15 mouse cellular contexts compared by ENCODE assay signal in genomic region chr9:66989581-66989980, GRCm38 (mm10). TPM values are rescaled to one million over a fixed set of nuclear protein-coding genes. Genes with fewer than 3 reads are reported as not detected.
DNase-seq lines count a peak whose midpoint lies in the region; ATAC-seq and TF ChIP-seq lines count a peak whose summit lies in the region.
"Had no signal": no experiment of that assay in that cellular context is flagged by ENCODE, and none has a peak within 500 bp of the region (broad histone marks: within the 10 kb centered on the region; RNA-seq: fewer than 3 reads in every experiment).

No protein-coding gene starts in this region.

- H3K4me3 ChIP-seq in embryonic facial prominence, embryonic 12.5 days = no peak overlapping the region
- no peak overlapping the region for H3K4me3 ChIP-seq in embryonic facial prominence, embryonic 10.5 days
- H3K4me3 ChIP-seq in kidney, postnatal 0 days (replicated peaks; ENCODE audit: low read depth, low read length) = no peak overlapping the region
- no peak overlapping the region for H3K4me3 ChIP-seq in embryonic facial prominence, embryonic 14.5 days (ENCODE audit: low read depth, low read length)
- H3K4me3 ChIP-seq in macrophage (ENCODE audit: inconsistent target) = no peak overlapping the region
- H3K4me3 ChIP-seq in midbrain, postnatal 0 days (ENCODE audit: low read depth, low read length) = no peak overlapping the region
- H3K4me3 ChIP-seq: forebrain, embryonic 10.5 days had no signal

- peak overlapping the region; percentile 77; the same call in 1 of the 2 replicates for H3K27ac ChIP-seq in embryonic facial prominence, embryonic 12.5 days
- H3K27ac ChIP-seq in embryonic facial prominence, embryonic 10.5 days (replicated peaks) = no peak overlapping the region
- peak overlapping the region; percentile 92 for H3K27ac ChIP-seq in kidney, postnatal 0 days
- peak overlapping the region; percentile 87 for H3K27ac ChIP-seq in embryonic facial prominence, embryonic 14.5 days (replicated peaks; ENCODE audit: low read depth, low read length)
- H3K27ac ChIP-seq in macrophage = peak overlapping the region; percentile 45; the same call in 1 of the 2 replicates
- H3K27ac ChIP-seq in midbrain, postnatal 0 days (ENCODE audit: low read depth, low read length) = no peak overlapping the region
- H3K27ac ChIP-seq: forebrain, embryonic 10.5 days had no signal

- H3K4me1 ChIP-seq in embryonic facial prominence, embryonic 12.5 days = peaks cover 22% of the 10 kb centered on the region; the same call in 1 of the 2 replicates
- H3K4me1 ChIP-seq in embryonic facial prominence, embryonic 10.5 days = peaks cover 32% of the 10 kb centered on the region
- H3K4me1 ChIP-seq in kidney, postnatal 0 days (replicated peaks; ENCODE audit: insufficient read depth, low read length) = peaks cover 17% of the 10 kb centered on the region
- peaks cover 30% of the 10 kb centered on the region for H3K4me1 ChIP-seq in embryonic facial prominence, embryonic 14.5 days (ENCODE audit: control insufficient read depth, insufficient read depth, low read length)
- no peaks in the 10 kb centered on the region for H3K4me1 ChIP-seq in midbrain, postnatal 0 days (ENCODE audit: insufficient read depth, low read length)

- H3K36me3 ChIP-seq in embryonic facial prominence, embryonic 12.5 days = no peaks in the 10 kb centered on the region
- H3K36me3 ChIP-seq in embryonic facial prominence, embryonic 10.5 days (replicated peaks) = no peaks in the 10 kb centered on the region
- no peaks in the 10 kb centered on the region for H3K36me3 ChIP-seq in kidney, postnatal 0 days (ENCODE audit: insufficient read depth, low read length)
- no peaks in the 10 kb centered on the region for H3K36me3 ChIP-seq in embryonic facial prominence, embryonic 14.5 days (ENCODE audit: control insufficient read depth, insufficient read depth, low read length)
- no peaks in the 10 kb centered on the region for H3K36me3 ChIP-seq in macrophage (ENCODE audit: inconsistent target)
- H3K36me3 ChIP-seq in midbrain, postnatal 0 days (ENCODE audit: insufficient read depth, low read length) = no peaks in the 10 kb centered on the region
- H3K36me3 ChIP-seq: forebrain, embryonic 10.5 days had no signal

- H3K4me2 ChIP-seq in embryonic facial prominence, embryonic 12.5 days (replicated peaks) = no peak overlapping the region
- no peak overlapping the region for H3K4me2 ChIP-seq in kidney, postnatal 0 days (ENCODE audit: low read length)
- no peak overlapping the region for H3K4me2 ChIP-seq in embryonic facial prominence, embryonic 14.5 days (ENCODE audit: low read depth, low read length)
- H3K4me2 ChIP-seq in midbrain, postnatal 0 days (ENCODE audit: low read depth, low read length, poor library complexity, severe bottlenecking) = no peak overlapping the region

- no peaks in the 10 kb centered on the region for H3K9me3 ChIP-seq in embryonic facial prominence, embryonic 12.5 days
- H3K9me3 ChIP-seq in embryonic facial prominence, embryonic 10.5 days = no peaks in the 10 kb centered on the region
- H3K9me3 ChIP-seq in kidney, postnatal 0 days (replicated peaks; ENCODE audit: low read length) = no peaks in the 10 kb centered on the region
- no peaks in the 10 kb centered on the region for H3K9me3 ChIP-seq in embryonic facial prominence, embryonic 14.5 days (ENCODE audit: control insufficient read depth, low read length)
- no peaks in the 10 kb centered on the region for H3K9me3 ChIP-seq in midbrain, postnatal 0 days (ENCODE audit: low read length)
- H3K9me3 ChIP-seq: forebrain, embryonic 10.5 days had no signal

- no peaks in the 10 kb centered on the region for H3K27me3 ChIP-seq in embryonic facial prominence, embryonic 12.5 days
- no peaks in the 10 kb centered on the region for H3K27me3 ChIP-seq in embryonic facial prominence, embryonic 10.5 days (replicated peaks; ENCODE audit: low read depth, poor library complexity, severe bottlenecking)
- no peaks in the 10 kb centered on the region for H3K27me3 ChIP-seq in kidney, postnatal 0 days (ENCODE audit: insufficient read depth, low read length)
- no peaks in the 10 kb centered on the region for H3K27me3 ChIP-seq in embryonic facial prominence, embryonic 14.5 days (replicated peaks; ENCODE audit: control insufficient read depth, insufficient read depth, low read length)
- no peaks in the 10 kb centered on the region for H3K27me3 ChIP-seq in midbrain, postnatal 0 days (ENCODE audit: insufficient read depth, low read length)

- H3K9ac ChIP-seq in embryonic facial prominence, embryonic 12.5 days = no peak overlapping the region
- no peak overlapping the region for H3K9ac ChIP-seq in kidney, postnatal 0 days (ENCODE audit: low read depth, low read length)
- no peak overlapping the region for H3K9ac ChIP-seq in embryonic facial prominence, embryonic 14.5 days (ENCODE audit: low read depth, low read length)
- no peak overlapping the region for H3K9ac ChIP-seq in midbrain, postnatal 0 days (replicated peaks; ENCODE audit: low read length, poor library complexity, severe bottlenecking)

- 76% methylated on average over 6 of the region's 6 CpGs for WGBS in embryonic facial prominence, embryonic 12.5 days
- 84% methylated on average over 6 of the region's 6 CpGs for WGBS in embryonic facial prominence, embryonic 10.5 days
- 51% methylated on average over 6 of the region's 6 CpGs for WGBS in kidney, postnatal 0 days
- WGBS in embryonic facial prominence, embryonic 14.5 days = 52% methylated on average over 6 of the region's 6 CpGs
- 86% methylated on average over 6 of the region's 6 CpGs for whole genome bisulfite sequencing in macrophage (ENCODE audit: missing documents)
- 74% methylated on average over 6 of the region's 6 CpGs for WGBS in midbrain, postnatal 0 days

- ATAC-seq in embryonic facial prominence, embryonic 12.5 days (ENCODE audit: insufficient number of reproducible peaks, insufficient read depth, low FRiP score, low TSS enrichment) = no peak
- no peak for ATAC-seq in kidney, postnatal 0 days (replicated peaks; ENCODE audit: low FRiP score, low read depth)
- ATAC-seq in embryonic facial prominence, embryonic 14.5 days (ENCODE audit: low read depth) = no peak
- no peak for ATAC-seq in midbrain, postnatal 0 days (ENCODE audit: low FRiP score)
- ATAC-seq: hindbrain, embryonic 16.5 days; midbrain, embryonic 16.5 days had no signal

- DNase-seq in embryonic facial prominence, embryonic 10.5 days (ENCODE audit: low spot score) = no peak
- DNase-seq in kidney, postnatal 0 days (ENCODE audit: low spot score) = no peak
- no peak for DNase-seq in kidney, adult 18-20 months
- DNase-seq in embryonic facial prominence, embryonic 14.5 days (ENCODE audit: low spot score) = no peak
- DNase-seq in midbrain, postnatal 0 days (ENCODE audit: low spot score) = no peak
- DNase-seq in adrenal gland, adult 18-20 months (ENCODE audit: low spot score in 2 of 2) = no peak
- DNase-seq: cerebellum, adult 9-11 months; heart, adult 11 months; layer of hippocampus, adult 9-11 months; thymus, postnatal 36 days had no signal

- TF ChIP-seq CTCF in kidney, postnatal 0 days (IDR thresholded peaks at IDR 0.05; ENCODE audit: low read depth) = no peak
- TF ChIP-seq CTCF in midbrain, postnatal 0 days (IDR thresholded peaks at IDR 0.05) = no peak

- H3K79me2 ChIP-seq in macrophage (ENCODE audit: inconsistent target) = no peaks in the 10 kb centered on the region

RNA-seq across cellular contexts. Expression of gene Lactb, which starts 14.3 kb away (rescaled TPM):
- polyA plus RNA-seq in embryonic facial prominence, embryonic 12.5 days (2016; fragmentation: Nextera tagmentation; extraction: Ambion mirVana) = 10.2 and 10.7 TPM in 2 replicates
- 9.0 and 9.8 TPM in 2 replicates for polyA plus RNA-seq in embryonic facial prominence, embryonic 10.5 days (2016; fragmentation: Nextera tagmentation; extraction: Ambion mirVana)
- 29.2 and 33.6 TPM in 2 replicates for polyA plus RNA-seq in kidney, postnatal 0 days (2015; fragmentation: Nextera tagmentation; extraction: Ambion mirVana)
- polyA plus RNA-seq in embryonic facial prominence, embryonic 14.5 days (2014; fragmentation: Nextera tagmentation; extraction: Ambion mirVana) = 8.9 and 9.8 TPM in 2 replicates
- 10 to 100 TPM in 22 of 26 experiments, 1 to 10 TPM in 4; 5.1 to 25.3 (median 17.4) TPM for total RNA-seq in macrophage (2018; cell fraction: chromatin; rRNA removed)
- total RNA-seq in macrophage (2018; cell fraction: cytosol; rRNA removed) = 10 to 100 TPM; 23.5 to 37.4 (median 31.0) TPM
- 10 to 100 TPM in 25 of 26 experiments, 1 to 10 TPM in 1; 8.6 to 32.0 (median 20.4) TPM for total RNA-seq in macrophage (2018; cell fraction: nucleus; rRNA removed)
- 31.0 to 53.6 TPM (median 37.0 TPM) in 3 replicates for polyA plus RNA-seq in macrophage (2018)
- total RNA-seq in midbrain, postnatal 0 days (2014; rRNA removed) = 18.6 and 18.8 TPM in 2 replicates
- polyA plus RNA-seq in midbrain, postnatal 0 days (2015; fragmentation: Nextera tagmentation; extraction: Ambion mirVana) = 9.6 and 12.9 TPM in 2 replicates
- 10 to 100 TPM; 15.4 to 20.0 TPM for total RNA-seq in adrenal gland, adult 18-20 months (2021)

RNA-seq across cellular contexts. Expression of gene Rps27l, which starts 43.7 kb away (rescaled TPM):
- polyA plus RNA-seq in embryonic facial prominence, embryonic 12.5 days (2016; fragmentation: Nextera tagmentation; extraction: Ambion mirVana) = 620 and 633 TPM in 2 replicates
- polyA plus RNA-seq in embryonic facial prominence, embryonic 10.5 days (2016; fragmentation: Nextera tagmentation; extraction: Ambion mirVana) = 777 and 806 TPM in 2 replicates
- 811 and 895 TPM in 2 replicates for polyA plus RNA-seq in kidney, postnatal 0 days (2015; fragmentation: Nextera tagmentation; extraction: Ambion mirVana)
- 577 and 678 TPM in 2 replicates for polyA plus RNA-seq in embryonic facial prominence, embryonic 14.5 days (2014; fragmentation: Nextera tagmentation; extraction: Ambion mirVana)
- 10 to 100 TPM in 11 of 26 experiments, 1 to 10 TPM in 15; 2.9 to 55.4 (median 8.2) TPM for total RNA-seq in macrophage (2018; cell fraction: chromatin; rRNA removed)
- total RNA-seq in macrophage (2018; cell fraction: cytosol; rRNA removed) = 100 to 1,000 TPM; 179 to 384 (median 241) TPM
- 10 to 100 TPM; 10.3 to 61.2 (median 24.7) TPM for total RNA-seq in macrophage (2018; cell fraction: nucleus; rRNA removed)
- 167 to 496 TPM (median 309 TPM) in 3 replicates for polyA plus RNA-seq in macrophage (2018)
- total RNA-seq in midbrain, postnatal 0 days (2014; rRNA removed) = 45.8 and 51.7 TPM in 2 replicates
- 160 and 168 TPM in 2 replicates for polyA plus RNA-seq in midbrain, postnatal 0 days (2015; fragmentation: Nextera tagmentation; extraction: Ambion mirVana)
- 100 to 1,000 TPM; 290 to 293 TPM for total RNA-seq in adrenal gland, adult 18-20 months (2021)

RNA-seq across cellular contexts. Expression of gene Tpm1, which starts 59.6 kb away (rescaled TPM):
- 673 and 801 TPM in 2 replicates for polyA plus RNA-seq in embryonic facial prominence, embryonic 12.5 days (2016; fragmentation: Nextera tagmentation; extraction: Ambion mirVana)
- 331 and 369 TPM in 2 replicates for polyA plus RNA-seq in embryonic facial prominence, embryonic 10.5 days (2016; fragmentation: Nextera tagmentation; extraction: Ambion mirVana)
- polyA plus RNA-seq in kidney, postnatal 0 days (2015; fragmentation: Nextera tagmentation; extraction: Ambion mirVana) = 577 and 637 TPM in 2 replicates
- polyA plus RNA-seq in embryonic facial prominence, embryonic 14.5 days (2014; fragmentation: Nextera tagmentation; extraction: Ambion mirVana) = 985 and 1,264 TPM in 2 replicates
- 100 to 1,000 TPM in 23 of 26 experiments, 10 to 100 TPM in 3; 48.0 to 685 (median 176) TPM for total RNA-seq in macrophage (2018; cell fraction: chromatin; rRNA removed)
- total RNA-seq in macrophage (2018; cell fraction: cytosol; rRNA removed) = 100 to 1,000 TPM in 1 of 26 experiments, 10 to 100 TPM in 25; 43.6 to 100 (median 67.4) TPM
- total RNA-seq in macrophage (2018; cell fraction: nucleus; rRNA removed) = 100 to 1,000 TPM in 12 of 26 experiments, 10 to 100 TPM in 14; 49.8 to 226 (median 95.4) TPM
- polyA plus RNA-seq in macrophage (2018) = 62.6 to 101 TPM (median 96.3 TPM) in 3 replicates
- total RNA-seq in midbrain, postnatal 0 days (2014; rRNA removed) = 124 and 147 TPM in 2 replicates
- polyA plus RNA-seq in midbrain, postnatal 0 days (2015; fragmentation: Nextera tagmentation; extraction: Ambion mirVana) = 162 and 177 TPM in 2 replicates
- total RNA-seq in adrenal gland, adult 18-20 months (2021) = 100 to 1,000 TPM; 158 to 306 TPM

Comparison
In these comparisons a context has a peak if more than half of its experiments do, and no peak if none do; other contexts are left out.
1. H3K27ac ChIP-seq: peak in embryonic facial prominence, embryonic 12.5 days (single experiment), kidney, postnatal 0 days (single experiment), embryonic facial prominence, embryonic 14.5 days (single experiment) and macrophage (single experiment); none in embryonic facial prominence, embryonic 10.5 days (single experiment) and midbrain, postnatal 0 days (single experiment).